Mouse (Mus musculus) MN1 (cell line): ENCODE measurements around the gene Olfr71.
A peak's percentile ranks its signal among the peaks of the same experiment; 100 is the strongest.

Experiments used
- DNase-seq: peaks from one replicate; pipeline ENCODE4 v3.0.0-alpha.2; 2016; ENCODE audit warnings: low spot score

Olfr71 gene

DNA sequence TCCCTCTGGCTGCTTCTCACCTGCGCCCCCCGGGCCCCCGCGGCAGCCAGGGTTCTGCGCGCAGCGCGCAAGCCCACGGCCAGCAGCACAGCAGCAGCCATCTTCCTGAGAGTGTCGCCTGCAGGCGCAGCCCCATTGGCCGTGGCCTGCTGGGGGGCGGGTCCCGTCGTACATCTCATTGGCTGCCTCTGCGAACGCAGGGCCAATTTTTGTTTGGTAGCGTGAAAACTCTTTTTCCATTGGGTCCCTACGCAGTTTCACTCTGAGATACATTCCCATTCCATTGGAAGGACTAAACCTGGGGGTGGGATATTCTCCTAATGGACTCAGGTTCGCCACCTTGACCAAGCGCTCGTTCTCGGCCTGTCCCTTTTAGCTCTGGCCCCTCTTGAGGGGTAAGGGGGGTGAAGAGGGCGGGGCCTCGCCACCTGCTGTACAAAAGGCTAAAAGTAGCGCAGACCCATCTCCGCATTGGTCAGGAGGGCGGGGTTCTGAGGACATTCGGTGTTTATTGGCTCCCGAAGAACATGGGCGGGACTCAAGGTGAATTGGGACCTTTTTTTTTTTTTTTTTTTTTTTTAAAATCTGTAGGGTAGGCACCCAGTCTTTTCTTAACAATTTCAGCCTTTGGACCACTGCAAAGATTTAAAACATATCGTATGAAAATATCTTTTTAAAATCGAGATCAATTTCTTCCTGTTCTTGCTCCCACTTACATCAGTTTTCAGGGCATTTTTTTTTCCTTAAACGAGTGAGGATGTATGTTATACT lies 53.5 kb downstream of the Olfr71 start, which contains the start of gene Hint2:
TSS of gene Hint2 (minus strand) at position 128 of the 771 bp plus-strand sequence.
- DNase-seq: peak; percentile 11

DNA sequence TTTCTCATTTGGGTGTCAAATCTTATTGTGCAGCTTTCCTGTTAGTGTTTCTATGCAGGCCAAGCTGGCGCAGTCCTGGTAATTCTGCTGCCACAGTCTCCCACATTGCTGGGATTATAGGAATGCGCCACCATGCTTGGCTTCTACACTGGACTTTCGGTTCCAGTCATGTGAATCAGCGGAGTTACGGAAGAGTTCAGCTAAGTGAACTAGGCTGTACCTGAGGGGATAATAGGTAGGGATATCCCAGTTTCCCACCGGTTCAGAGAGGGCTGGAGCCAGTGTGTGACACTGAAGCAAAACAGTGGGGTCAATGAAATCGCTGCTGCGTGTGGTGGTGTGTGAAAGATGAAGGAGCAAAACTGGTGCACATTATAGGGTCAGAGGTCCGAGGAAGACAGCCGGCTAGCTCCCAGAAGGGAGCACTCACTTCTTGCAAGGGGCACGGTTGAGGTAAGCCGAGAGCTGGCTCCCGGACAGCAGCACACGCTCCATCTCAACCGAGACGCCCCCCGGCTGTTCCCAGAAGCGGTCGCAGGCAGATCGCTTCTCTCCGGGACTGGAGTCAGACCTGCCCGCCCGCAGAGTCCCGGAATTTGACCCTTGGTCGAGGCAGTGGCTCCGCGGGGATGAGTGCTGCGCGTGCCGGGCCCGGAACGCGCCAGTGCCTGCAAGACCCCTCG lies 54.3 kb downstream of the Olfr71 start:
- no peak for DNase-seq
